Mouse (Mus musculus) myocyte (in vitro differentiated cells): ENCODE measurements around the gene Nek8.

Source experiments
- CEBPB ChIP-seq: IDR thresholded peaks from 2 replicates; pipeline ENCODE4 v1.6.1; 2011; ENCODE audit warnings: mild to moderate bottlenecking, moderate library complexity; ENCODE audit not compliant: poor library complexity, insufficient read depth, severe bottlenecking
- E2F4 ChIP-seq: IDR thresholded peaks from one replicate; pipeline ENCODE4 v1.6.1; 2011; ENCODE audit warnings: mild to moderate bottlenecking, control low read depth, moderate library complexity; ENCODE audit not compliant: insufficient read depth
- MAX ChIP-seq: IDR thresholded peaks from one replicate; pipeline ENCODE4 v1.6.1; 2011; ENCODE audit warnings: low read depth, mild to moderate bottlenecking, control low read depth
- MYOD1 ChIP-seq, 3 experiments: IDR thresholded peaks; one replicate each; pipeline ENCODE4 v1.6.1; 2011; ENCODE audit warnings: control low read depth in 2 of 3, low read depth in 2 of 3, mild to moderate bottlenecking in 2 of 3, moderate library complexity in 1 of 3; ENCODE audit not compliant: insufficient read length in 2 of 3, control insufficient read depth in 1 of 3
- MYOG ChIP-seq, 3 experiments: IDR thresholded peaks; one replicate each; pipeline ENCODE4 v1.6.1; 2011; ENCODE audit warnings: control low read depth in 2 of 3, low read depth in 2 of 3, mild to moderate bottlenecking in 2 of 3; ENCODE audit not compliant: insufficient read length in 2 of 3, control insufficient read depth in 1 of 3, insufficient read depth in 1 of 3
- POLR2A ChIP-seq: IDR thresholded peaks from one replicate; pipeline ENCODE4 v1.6.1; 2011; ENCODE audit warnings: low read depth, mild to moderate bottlenecking, control low read depth, moderate library complexity; ENCODE audit not compliant: insufficient read length
- POLR2AphosphoS2 ChIP-seq: IDR thresholded peaks from one replicate; pipeline ENCODE4 v1.6.1; 2011; ENCODE audit warnings: low read depth, control low read depth; ENCODE audit not compliant: insufficient read length
- REST ChIP-seq: IDR thresholded peaks from one replicate; pipeline ENCODE4 v1.6.1; 2011; ENCODE audit warnings: mild to moderate bottlenecking, control low read depth, moderate library complexity; ENCODE audit not compliant: insufficient read depth, insufficient read length
- SRF ChIP-seq: IDR thresholded peaks from one replicate; pipeline ENCODE4 v1.6.1; 2011; ENCODE audit warnings: low read depth; ENCODE audit not compliant: control insufficient read depth, insufficient read length
- TCF12 ChIP-seq: IDR thresholded peaks from one replicate; pipeline ENCODE4 v1.6.1; 2011; ENCODE audit warnings: mild to moderate bottlenecking, control low read depth; ENCODE audit not compliant: poor library complexity, insufficient read depth, severe bottlenecking
- TCF3 ChIP-seq: IDR thresholded peaks from one replicate; pipeline ENCODE4 v1.6.1; 2011; ENCODE audit warnings: low read depth, control low read depth; ENCODE audit not compliant: insufficient read length
- USF1 ChIP-seq: IDR thresholded peaks from one replicate; pipeline ENCODE4 v1.6.1; 2011; ENCODE audit warnings: low read depth, mild to moderate bottlenecking, control low read depth, moderate library complexity

DNA sequence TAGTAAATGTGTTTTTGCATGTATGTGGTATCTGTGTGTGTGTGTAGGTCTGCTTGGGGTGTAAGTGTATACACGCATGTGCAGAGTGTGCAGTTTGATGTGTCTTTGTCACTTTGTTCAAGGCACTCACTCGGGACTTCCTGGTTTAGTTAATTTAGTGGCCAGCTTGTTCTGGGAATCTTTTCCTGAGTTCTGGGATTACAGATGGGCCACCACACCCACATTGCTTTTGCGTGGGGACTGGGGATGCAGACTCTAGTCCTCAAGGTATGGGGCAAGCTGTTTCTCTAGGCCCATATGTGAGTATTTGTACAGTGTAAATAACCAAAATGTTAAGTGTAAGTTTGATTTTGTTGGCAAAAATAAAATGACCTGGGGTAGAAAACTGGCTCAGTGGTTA is 42.1 kb downstream of the Nek8 start:
- TF ChIP-seq POLR2A (no peak), POLR2AphosphoS2 (no peak), MAX (no peak), TCF12 (no peak), MYOG (IDR thresholded peaks at IDR 0.05; ENCODE audit: control insufficient read depth in 1 of 3, insufficient read depth in 1 of 3, insufficient read length in 2 of 3, low read depth in 2 of 3) (no peak), USF1 (no peak), E2F4 (no peak), TCF3 (no peak), MYOD1 (IDR thresholded peaks at IDR 0.05; ENCODE audit: control insufficient read depth in 1 of 3, insufficient read length in 2 of 3, low read depth in 2 of 3) (no peak), SRF (no peak), CEBPB (no peak), REST (no peak)
